Mouse (Mus musculus) lung, postnatal 4 days (tissue): Measurements from ENCODE around the gene Srrm1.
A peak's percentile ranks its signal among the peaks of the same experiment; 100 is the strongest.

Experiments used
- DNase-seq, 2 experiments: peaks; one replicate each; pipeline ENCODE4 v3.0.0; 2021

Srrm1 gene

DNA sequence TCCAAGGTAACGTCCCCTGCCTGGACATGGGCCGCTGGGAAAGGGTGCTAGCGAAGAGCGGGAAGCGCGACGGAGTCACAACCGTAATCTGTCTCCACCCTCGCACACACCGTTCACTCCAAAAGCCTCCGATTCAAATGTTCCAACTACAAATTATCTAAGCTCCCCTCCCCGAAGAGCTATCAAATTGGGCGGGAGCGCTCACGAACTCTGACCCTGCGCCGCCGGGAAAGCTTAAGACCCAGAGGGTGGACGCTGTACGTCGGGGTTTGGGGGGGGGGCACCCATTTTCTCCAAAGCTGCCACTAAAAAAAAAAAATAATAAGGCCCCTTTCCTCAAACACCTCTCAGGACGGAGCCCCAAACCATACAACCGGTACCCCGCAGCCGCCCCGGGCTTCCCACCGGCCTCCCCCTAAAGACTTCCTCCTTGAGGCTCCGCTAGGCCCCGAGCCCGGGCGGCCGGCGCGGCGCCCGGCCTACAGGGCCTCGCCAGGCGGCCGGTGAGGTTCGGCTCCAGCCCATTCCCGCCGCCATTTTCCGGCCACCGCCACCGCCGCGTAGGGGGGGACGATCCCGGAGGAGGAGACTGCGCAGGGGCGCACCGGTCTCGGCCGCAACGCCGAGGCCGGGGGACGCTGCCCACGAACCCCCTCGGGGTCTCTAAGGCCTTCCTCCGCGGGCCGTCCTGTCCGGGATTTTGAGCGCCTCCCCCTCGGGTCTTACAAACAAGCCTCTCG is 625 bp downstream of the Srrm1 start:
- no peak for DNase-seq

DNA sequence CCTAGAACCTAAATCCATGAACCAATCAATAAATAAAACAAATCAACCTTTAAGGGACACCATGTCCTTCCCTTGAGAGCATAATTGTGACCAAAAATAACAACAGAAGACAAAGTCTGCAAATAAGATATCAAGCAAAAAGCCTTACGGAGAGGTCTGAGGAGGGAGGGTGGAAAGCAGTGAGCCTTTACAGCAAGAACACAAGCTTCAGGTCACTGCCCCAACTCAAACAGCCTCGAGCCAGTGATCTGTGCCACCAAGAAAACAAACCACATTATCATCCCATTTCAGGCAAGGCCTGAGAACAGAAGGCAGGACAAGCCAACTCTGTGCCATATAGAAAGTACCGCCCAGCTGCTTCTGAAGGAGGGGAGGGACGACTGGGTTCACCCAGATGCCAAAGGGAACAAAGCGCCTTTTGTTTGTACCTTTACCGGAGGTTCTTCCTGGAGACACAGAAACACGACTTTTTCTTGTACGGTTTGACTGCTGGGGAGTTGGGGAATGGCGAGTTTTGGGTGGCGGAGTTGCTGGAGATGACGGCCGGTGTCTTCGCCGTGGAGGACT is 15.7 kb downstream of the Srrm1 start:
- no peak for DNase-seq

DNA sequence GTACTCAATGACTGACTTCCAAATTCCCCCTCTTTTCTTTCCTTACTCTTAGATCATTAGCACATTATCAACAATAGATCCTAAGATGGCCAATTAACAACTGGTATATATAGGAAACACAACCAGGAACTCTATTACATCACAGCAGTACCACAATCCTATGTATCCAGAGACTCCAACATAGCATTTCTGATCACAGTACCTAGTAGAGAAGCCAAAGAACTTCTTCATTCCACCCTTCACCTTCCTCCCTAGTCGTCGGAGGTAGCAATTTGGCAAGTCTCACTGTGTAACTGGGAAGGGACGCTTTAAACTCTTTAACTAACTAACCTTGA is 17.1 kb downstream of the Srrm1 start:
- no peak for DNase-seq

DNA sequence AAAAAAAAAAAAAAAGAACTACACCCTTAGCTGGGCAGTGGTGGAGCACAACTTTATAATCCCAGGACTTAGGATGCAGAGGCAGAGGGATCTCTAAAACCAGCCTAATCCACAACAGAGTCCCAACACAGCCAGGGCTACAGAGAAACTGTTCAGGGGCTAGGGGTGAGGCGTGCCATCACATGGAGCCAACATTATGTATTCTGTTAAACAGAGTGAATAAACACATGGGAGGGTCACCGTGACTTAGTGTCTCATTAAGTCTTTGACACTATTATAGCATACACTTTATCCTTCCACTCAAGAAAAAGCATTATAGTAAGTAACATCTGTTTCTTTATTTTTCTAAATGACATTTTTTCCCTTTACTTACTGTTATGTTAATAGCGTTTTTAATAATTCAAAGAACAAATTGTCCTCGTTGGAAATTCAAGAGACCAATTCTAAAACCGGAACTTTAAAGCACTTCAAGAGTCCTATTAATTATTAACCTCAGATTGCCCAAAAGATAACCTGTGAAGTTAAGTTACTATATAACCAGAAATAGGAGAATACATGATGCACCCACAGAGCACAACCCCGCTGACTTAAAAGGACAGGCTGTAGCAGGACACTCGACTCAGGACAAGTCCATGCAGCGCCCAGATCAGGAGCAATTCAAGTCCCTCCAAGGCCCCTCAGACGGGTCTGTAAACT is 17.6 kb downstream of the Srrm1 start:
- no peak for DNase-seq

DNA sequence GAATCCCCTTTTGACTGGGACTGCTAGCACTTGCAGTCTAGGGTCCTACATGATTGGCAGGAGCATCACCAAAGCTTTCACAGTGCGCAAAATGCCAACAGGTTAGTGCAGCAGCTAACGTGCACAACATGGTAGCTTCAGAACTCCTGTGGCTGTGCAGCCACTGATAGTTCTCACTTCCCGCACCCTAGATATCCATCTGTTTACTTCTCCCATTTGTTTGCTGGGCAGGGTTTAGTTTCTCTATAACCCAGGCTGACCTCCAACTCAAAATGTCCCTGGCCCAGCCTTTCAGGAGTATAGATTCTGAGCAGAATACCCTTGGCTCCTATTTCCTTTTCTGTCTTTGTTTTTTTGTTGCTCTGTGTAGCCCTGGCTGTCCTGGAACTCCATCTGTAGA is 26.7 kb downstream of the Srrm1 start:
- DNase-seq, result no peak

DNA sequence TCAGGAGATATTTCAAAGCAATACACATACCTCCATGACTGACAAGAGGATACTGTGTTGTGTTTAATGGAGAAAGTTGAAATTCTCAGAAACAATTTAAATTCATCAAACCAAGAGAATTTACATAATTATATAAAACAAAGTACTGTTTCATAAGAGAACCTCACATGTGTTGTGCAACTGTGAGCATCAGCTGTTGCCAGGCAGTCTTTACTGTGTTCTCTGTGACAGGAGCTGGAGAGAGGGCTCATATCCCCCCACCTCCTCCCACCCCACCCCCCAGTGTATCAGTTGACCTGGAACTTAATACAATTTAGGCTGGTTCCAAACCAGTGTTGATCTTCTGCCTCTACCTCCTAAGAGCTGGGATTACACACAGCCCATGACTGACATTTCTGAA is 27.1 kb downstream of the Srrm1 start:
- no peak for DNase-seq

DNA sequence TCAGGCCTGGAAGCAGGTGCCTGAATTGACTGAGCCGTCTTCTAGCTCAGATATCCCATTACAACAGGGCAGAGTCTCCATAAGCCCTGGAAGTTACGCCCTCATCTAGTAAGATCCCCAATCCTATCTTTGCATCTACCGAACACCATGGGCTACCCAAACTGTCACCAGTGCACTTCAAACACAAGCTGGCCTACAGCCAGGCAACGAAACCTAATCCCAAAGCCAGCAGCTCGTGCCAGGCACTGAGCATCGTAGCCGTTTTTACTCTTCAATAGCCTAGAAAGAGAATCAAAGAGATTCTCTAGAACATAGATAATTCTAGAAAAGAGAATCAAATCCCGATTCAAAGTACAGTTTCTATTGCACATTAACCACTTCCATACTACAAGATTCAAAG is 30.1 kb downstream of the Srrm1 start:
- DNase-seq, result no peak

DNA sequence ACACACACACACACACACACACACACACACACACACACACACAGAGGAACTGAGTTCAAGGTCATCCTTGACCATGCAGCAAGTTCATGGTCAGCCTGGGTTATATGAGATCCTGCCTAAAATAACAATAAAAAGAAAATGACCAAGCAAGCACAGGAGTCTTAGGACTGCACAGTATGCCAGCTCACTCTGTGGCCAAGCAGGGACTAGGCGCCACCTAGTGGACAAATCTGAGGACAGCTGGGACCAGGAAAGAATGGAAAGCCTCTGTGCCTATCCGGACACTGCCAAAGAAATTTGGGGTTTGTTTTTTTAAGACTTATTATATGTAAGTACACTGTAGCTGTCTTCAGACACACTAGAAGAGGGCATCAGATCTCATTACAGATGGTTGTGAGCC is 35.2 kb downstream of the Srrm1 start:
- peak; percentile 72 to 83 for DNase-seq

DNA sequence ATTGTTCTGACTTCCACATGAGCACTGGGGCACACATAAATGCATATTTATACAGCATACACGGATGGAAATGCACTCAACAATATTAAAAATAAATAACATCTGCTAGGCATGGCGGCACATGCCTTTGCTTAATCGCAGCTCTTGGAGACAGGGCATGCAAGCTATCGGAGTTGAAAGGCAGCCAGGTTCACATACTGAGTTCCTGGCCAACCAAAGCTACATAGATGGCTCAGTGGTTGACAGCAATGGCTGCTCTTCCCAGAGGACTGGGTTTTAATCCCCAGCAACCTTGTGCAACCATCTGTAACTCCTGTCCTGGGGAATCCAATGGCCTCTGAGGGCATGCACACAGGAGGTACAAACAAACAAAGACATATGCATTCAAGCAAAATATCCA is 35.6 kb downstream of the Srrm1 start:
- no peak for DNase-seq

DNA sequence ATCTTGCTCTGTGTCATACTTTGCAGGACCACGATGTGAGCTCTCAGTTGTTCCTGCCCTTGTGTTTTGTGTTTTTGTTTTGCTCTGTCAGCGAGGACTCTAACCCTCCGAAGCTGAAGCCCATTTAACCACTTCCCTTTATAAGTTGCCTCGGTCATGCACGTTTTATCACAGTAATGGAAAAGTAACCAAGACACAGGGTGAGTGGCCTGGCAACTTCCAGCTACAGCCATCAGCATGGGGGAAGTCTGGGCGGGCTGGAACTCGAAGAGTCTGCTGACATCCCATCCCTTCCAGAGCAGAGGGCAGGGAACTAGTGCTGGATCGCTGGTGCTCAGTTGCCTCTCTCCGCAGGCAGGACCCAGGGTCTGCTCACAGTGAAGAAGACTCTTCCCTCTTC is 37.8 kb downstream of the Srrm1 start:
- no peak for DNase-seq

DNA sequence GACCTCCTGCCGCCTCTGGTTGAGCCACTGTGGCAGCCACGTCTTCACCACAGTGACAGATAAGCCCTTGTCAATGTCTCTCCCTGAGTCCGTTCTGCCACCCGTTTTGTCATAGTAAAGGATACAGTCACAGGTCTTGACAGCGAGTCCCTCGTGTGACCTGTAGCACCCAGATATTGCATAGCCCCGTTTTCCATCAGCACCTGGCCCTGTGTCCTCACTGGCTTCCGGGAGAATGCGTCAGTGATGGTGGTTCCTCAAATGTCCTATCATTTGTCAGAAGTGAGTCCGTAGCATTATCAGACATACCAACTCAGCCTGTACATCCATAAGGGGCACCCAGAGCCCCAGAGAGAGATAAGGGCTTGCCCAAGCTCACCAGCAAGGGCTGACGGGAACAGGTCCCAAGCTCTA is 38.7 kb downstream of the Srrm1 start:
- no peak for DNase-seq

DNA sequence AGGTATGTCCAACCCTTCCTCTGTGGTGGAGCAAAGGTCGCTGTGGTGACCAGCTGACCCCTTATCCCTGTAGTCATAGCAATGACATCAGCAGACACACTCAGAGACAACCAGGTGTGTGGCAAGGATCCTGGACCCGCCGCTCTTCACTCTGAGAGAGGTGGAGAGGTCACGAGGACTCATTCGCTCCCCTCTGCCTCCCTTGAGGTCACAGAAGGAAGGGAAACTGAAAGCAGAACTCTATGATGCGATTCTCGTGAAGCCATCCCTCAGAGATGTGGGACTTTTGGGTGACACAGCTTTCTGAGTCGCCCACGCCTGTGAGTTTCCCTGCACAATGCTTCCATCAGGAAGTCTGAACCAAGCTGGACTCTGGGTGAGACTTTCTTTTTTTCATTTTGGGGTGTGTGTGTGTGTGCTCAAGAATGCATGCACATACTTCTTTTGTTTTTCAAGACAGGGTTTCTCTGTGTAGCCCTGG is 39.3 kb downstream of the Srrm1 start:
- peak; percentile 42 to 55 for DNase-seq

DNA sequence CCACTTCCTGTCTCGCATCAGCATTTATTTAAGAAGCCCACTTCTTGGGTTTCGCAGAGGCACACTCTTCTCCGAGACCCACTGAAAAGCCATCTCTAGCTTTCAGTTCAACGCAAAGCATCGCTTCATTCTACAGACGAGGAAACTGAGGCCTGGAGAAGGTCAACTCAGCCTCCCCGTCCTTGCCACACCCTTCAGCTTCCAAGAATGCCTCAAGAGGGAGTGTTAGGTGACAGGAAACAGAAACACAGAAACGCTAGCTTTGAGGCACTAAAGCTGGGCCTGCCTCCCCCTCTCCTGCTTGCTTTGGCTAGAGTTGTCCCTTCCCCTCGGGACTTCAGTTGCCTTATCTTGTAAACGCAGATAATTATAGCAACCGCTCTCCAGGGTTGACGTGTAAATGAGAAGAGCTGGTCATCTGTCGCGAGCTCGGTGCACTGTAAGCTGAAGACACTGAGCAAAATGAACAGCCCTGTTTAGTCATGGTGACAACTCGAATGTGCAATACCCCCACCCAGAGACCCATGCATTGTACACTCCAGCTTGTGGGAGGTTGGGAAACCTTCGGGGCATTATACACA is 39.9 kb downstream of the Srrm1 start:
- DNase-seq, result peak; percentile 65 to 79

DNA sequence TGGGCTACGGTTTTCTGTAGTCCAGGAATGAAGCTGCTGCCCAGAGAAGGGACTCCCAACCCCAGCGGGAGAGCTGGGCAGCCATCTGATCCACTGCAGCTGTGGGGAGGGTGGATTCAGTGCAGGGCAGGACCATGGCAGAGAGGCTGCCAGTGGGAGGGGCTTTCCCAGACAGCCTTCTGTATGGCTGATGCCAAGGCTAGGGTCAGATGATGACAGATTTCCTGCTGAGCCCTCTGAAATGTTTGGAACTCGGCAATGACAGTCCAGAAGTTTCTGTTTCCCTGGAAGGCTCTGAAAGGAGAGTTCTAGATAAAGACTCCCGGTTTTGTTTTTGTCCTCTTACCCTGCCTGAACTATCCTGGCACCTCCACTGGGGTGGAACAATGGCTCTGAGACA is 40.4 kb downstream of the Srrm1 start:
- DNase-seq, result peak; percentile 86 to 94

DNA sequence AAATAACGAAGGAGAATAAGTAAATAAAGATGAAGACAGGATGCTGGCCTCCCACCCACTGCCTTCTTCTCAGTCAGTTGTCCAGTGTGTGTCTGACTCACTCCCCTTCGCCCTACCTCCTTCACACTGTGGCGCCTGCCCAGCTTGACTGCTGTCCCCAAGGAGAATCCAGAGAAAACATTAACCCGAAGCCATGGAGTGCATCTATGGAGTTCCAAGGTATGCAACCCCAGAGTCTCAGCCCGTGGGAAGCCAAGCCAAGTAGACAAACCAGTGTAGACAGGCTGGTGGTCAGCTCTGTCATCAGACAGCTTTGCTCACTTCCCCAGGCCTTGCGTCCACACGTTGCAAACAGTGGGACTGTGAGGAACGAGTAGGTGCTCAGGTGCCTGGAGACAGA is 42.8 kb downstream of the Srrm1 start:
- no peak for DNase-seq

DNA sequence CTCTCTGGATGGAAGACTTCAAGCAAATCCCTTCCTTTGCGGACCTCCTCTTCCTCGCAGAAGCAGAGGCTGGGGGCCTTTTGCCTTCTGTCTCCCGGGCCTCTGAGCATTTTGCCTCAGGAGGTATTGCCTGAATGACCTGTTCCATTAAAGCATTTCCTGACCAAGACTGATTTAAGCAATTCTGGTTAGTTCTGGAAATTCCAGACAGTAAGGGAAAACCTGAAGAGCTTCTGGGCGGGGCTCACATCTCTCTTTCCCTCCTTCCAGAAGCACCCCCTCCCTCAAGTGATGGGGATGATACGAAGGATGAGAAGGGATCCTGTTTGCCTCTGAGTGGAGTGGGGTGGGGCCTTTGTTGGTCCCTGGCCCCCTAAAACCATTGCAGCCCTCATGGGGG is 43.4 kb downstream of the Srrm1 start:
- DNase-seq, result no peak

DNA sequence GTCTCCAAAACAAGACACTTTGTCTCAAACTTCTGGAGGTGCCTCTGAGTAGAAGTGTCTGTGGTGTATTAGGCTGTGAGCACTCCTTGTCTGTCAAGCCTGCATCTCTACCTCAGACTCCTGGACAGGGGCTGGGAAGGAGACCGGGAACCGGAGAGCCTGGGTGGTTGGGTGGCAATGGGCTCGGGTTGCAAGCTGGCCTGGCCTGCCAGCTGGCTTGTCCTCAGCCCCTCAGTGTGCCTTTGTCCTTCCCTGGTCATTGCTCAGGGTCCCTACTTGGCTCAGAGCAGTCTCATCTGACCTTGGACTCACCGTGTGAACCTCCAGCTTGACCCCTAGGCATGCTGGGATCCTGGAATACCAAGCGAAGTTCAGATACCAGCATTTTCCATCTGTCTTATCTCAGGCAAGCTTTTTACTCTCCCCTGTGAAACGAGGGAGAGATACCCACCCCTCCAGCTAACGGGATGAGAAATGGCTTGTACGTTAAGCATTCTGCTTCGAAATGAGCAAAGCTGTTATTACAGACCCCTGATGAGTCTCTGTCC is 43.9 kb downstream of the Srrm1 start:
- no peak for DNase-seq

DNA sequence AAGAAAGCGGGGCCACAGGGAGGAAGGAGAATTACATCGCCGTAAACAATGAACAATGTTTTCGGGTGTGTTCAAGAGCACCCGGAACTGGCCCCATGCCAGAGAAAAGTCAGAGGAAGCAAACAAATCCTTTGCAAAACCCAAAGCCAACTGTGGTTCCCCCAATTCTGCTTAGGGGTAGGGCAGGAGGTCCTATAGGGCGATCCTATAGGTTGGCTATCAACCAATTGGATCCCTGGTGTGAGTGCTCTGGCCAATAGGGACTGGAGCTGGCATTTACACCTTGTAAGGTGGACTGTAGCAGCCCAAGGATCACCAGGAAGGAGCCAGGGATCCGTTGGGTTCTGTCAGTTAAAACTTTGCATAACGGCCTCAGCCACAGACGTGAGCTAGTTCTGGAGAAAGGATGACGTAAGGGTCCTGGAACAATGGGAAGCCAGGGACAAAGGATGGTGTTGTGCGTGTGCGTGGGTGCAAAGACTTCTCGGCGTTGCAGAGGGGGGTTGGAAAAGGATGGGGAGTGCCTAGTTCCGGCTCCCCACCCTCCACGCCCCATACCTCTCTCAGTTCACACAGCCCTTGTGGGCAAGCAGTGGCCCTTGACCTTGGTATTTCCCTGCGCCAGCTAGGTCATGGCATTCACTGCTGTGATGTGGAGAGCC is 46.0 kb downstream of the Srrm1 start:
- DNase-seq, result peak; percentile 71 to 78

DNA sequence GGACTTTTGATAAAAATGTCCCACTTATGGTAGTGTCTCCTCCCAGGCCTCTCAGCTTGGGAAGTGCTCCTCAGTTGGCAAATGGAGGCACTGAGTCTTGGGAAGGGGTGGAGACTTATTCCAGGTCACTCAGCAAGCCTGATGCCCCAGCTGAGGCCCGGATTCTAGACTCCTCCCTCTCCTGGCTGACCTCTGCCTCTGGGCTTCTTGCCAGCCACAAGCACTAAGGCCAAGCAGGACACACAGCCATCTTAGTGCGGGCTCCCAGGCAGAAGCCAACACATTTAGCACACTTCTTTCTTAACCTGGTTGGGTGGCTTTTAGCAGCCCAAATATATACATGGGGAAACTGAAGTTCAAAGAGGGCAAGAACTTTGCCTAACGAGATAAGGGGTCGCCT is 46.6 kb downstream of the Srrm1 start:
- DNase-seq, result peak; percentile 72 to 82

DNA sequence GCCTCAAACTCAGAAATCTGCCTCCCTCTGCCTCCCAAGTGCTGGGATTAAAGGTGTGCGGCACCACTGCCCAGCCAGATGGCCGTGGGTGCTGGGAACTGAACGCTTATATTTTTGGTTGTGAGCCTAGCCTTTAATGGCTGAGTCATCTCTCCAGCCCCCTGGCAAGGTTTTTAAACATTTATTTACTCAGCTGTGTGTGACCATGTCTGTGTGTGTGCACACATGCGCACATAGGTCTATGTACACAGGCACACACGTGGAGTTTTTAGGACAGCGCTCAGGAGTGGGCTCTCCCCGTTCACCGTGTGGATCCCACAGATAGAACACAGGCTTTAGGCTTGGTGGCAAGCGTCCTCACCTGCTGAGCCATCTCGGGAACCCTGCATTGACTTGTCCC is 50.9 kb downstream of the Srrm1 start:
- DNase-seq, result no peak

DNA sequence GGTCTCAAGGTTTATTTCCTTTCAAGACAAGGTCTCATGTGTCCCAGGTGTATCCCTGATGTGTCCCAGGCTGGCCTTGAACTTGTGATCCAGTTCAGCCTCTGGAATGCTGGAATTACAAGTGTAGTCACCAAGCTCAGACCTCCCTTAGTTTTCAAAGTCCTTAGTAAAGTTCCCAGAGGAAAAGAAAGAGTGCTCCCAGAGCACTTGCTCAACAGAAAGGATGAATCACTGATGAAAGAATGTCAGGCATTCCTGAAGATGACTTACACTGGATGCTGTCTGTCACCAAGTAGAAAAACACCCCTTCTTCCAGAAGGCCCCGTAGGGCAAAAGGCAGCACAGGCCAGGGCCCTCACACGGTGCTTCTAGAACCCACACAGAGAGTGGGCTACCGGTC is 52.0 kb downstream of the Srrm1 start:
- DNase-seq, result no peak

DNA sequence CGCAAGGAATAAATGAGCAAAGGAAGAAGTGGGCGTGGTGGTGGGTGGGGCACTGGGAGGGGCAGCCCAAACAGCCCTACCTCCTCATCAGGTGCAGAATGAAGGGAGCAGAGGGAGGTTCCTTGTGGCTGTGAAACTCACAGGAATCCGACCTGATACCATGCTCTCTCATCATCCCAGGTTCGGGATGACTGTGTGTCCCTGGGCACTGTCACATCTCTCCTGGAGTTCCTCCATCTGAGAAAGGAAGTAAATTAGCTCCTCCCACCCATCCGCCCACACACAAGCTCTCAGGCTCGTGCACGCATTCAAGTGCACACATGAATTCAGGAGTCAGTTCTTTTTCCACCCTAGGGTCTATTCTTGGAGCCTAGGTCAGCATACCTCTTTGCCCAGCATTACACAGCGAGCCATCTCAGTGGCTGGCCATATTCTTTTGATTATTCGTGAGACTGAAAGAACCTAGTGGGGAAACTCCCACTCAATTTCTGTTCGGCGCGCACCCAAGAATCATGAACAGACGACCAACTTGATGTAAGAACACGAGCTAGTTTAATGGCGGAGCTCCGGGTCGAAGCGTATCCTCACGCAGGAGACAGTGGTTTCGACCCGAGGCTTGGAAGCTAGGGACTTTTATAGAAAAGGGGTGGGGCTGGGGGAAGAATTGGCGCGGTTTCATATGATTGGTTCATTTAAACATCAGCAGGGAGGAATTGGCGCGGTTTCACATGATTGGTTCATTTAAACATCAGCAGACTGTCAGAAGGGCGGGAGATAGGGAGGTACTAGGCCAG is 52.7 kb downstream of the Srrm1 start:
- peak in 1 of 2 experiments; percentile 48 for DNase-seq
